Mouse (Mus musculus) megakaryocyte progenitor cell, adult 5-6 weeks (primary cell): ENCODE measurements around the gene Ccdc92. TPM values are rescaled to one million over a fixed set of nuclear protein-coding genes. Genes with fewer than 3 reads are reported as not detected.

Experiments
- ATAC-seq: replicated peaks from 2 replicates; pipeline ENCODE4 v1.8.0; 2016; ENCODE audit warnings: mild to moderate bottlenecking, moderate TSS enrichment, inconsistent platforms; ENCODE audit not compliant: poor library complexity
- total RNA-seq, 2 experiments: library from RNA; stranded (forward) in 1 of 2; stranded (reverse) in 1 of 2; fragments of 157-497, 149-512 nt in 1 of 2; fragments of 200-1000 nt in 1 of 2; gene quantifications; 2 replicates each; pipeline versions ENCODE4 v1.2.3 to v1.2.4; 2015 to 2017

The Ccdc92 gene
- total RNA-seq (2015) = not detected in 2 replicates
- total RNA-seq (2017) = 0.21 TPM in 1 of 2 replicates, not detected in the other

- peak; percentile 96 for ATAC-seq
These were observed at the start of gene Ccdc92, which contains the start of gene Zfp664 for GRCm38 (mm10) chr5:124862013-124862866. Gene Ccdc92, minus strand, starts transcription at chr5:124862424. Gene Zfp664, plus strand, starts transcription at chr5:124862691.

GRCm38 (mm10) chr5:124908860-124909259 is 46.6 kb upstream of the Ccdc92 start:
- peak; percentile 99 for ATAC-seq

GRCm38 (mm10) chr5:124906890-124907289 is 44.7 kb upstream of the Ccdc92 start:
- ATAC-seq = no peak

GRCm38 (mm10) chr5:124903852-124904251 is 41.6 kb upstream of the Ccdc92 start:
- no peak for ATAC-seq

DNA sequence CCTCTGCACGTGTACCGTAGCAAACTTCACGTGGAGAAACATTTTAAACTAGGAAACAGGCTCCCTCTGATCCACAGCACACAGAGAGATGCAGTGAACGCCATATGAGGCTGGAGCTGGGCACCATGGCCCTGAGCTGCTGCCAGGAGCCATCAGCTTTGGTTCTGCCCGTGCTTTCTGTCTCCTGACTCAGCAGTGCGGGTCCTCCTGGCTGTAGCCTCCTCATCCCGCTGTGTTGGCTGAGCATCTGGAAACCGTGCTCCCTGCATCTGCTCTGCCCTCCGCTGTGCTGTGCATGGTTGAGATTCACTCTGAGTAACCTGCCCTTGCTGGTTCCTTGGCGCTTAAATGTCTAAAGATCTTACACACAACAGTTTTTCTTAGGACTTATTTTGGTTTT is 40.0 kb upstream of the Ccdc92 start:
- no peak for ATAC-seq

DNA sequence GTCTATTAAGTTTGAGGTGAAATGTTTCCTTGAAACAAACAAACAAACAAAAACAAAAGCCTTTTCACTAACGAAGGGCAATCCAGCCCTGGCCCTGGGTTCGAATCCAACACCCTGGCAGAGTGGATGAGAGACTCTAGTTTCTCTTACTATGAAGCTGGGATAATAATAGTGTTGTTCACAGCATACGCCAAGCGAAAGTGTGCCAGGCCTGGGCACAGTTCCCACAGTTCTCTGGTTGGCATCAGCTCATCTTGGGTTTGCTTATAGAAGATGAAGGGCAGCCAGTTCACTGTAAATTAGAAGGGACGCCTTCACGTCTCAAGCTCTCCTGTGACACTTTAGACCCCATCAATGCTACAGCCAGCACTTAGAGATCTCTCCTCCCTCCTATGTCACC is 39.5 kb upstream of the Ccdc92 start:
- no peak for ATAC-seq

- ATAC-seq = no peak
These were observed 38.7 kb upstream of the Ccdc92 start for GRCm38 (mm10) chr5:124900738-124901490.

DNA sequence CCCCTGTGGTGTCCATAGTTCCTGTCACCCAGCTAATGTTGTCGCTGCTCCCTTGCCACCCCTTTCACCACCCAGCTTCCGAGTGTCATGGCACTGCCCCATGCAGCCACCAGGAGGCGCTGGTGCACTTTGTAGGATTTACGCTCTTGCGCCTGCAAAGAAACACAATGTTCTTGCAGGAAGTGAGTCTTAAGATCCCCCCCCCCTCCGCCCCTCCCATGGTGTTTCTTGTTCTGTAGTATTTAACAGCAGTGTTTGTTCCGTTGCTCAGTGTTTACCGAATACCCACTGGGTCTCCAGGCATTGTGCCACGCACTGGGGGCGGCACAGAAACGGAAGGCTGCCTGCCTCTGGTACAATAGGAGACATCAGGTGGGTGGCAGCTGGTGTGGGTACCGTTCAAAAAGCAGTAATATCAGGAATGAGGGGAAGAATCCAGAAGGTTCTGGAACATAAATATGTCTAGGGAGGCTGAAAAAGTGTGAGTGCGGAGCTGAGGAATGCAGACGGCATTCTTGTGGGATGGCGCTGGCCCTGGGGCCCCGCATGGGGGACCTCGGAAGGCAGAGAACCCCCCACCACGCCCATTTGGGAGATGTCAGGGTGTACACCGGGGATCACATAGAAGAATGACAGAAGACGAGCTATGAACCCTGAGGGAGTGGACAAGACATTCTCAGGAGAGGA is 37.9 kb upstream of the Ccdc92 start:
- peak; percentile 99 for ATAC-seq

DNA sequence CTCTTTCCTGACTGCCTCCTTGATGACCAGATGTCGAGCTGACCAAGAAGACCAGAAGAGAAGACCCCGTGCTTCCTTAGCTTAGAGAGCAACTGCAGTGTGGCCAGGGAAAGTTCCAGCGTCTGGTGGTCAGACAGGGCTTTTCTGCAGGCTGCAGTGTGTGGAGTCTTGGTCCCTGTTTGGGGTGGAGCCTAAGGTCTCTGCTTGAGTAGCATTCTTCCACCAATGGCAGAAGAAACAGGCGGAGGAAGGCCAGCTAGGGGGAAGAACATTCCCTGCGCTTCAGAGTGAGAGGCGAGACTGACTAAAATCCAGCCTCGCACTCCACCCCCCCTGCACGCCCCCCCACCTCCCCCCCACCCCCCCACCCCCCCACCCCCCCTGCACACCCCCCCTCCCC is 33.9 kb upstream of the Ccdc92 start:
- no peak for ATAC-seq

- ATAC-seq = no peak
These were observed 29.7 kb upstream of the Ccdc92 start for GRCm38 (mm10) chr5:124891921-124892370.

DNA sequence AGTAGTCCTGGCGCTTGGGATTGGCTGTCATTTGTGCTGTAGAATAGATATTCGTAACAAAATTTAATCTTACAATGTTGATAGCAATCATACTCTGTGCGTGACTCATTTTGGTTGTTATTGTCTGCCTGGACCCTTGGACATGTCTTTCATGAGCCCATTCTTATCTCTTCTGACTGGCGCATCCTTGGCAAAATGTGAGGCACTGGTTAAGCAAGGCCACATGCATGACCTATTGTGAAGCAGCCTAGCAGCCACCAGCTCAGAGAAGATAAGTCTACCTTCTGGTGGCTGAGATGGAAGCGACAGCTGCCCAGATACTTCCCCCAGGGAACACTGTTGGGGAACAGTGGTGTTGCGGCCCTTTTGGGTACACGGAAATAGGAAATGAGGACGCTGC is 26.4 kb upstream of the Ccdc92 start:
- no peak for ATAC-seq

DNA sequence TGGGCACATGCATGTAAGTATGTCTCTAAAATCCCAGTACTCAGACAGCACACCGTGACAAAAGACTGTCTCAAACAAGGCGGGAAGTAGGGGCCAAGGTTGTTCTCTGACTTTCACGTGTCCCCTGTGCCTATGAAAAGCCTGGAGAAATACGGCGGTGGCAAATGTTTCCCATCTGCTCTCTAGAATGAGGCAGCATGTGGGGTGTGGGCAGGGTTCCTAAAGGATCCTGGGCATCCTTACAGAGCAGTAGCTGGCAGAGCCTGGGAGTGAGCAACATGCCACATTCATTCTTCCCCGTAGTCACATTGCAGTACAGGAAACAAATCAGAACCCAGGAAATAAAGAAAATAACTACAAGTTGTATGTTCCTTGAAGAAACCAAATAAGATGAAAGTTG is 21.7 kb upstream of the Ccdc92 start:
- no peak for ATAC-seq

GRCm38 (mm10) chr5:124879801-124880200 is 17.6 kb upstream of the Ccdc92 start:
- ATAC-seq = no peak

DNA sequence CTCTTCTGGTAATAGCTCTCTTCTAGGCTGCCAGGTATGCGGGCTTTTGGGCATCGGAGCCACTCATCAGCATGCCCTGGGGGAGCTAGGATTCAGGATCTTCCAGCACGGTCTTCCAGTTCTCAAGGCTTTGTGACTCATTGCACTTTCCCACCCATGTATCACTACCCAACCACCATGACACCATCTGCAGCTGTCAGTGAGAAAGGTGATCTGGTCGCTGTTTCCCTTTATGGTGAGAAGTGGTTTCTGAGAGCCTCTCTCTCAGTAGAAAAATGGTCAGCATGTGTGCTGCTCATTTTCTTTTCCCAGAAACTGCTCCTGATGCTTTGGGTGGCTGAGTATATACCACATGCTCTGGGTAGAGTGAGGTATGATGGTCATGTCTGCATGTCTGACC is 17.0 kb upstream of the Ccdc92 start:
- ATAC-seq = no peak

GRCm38 (mm10) chr5:124873890-124874601 is 11.8 kb upstream of the Ccdc92 start:
- no peak for ATAC-seq

DNA sequence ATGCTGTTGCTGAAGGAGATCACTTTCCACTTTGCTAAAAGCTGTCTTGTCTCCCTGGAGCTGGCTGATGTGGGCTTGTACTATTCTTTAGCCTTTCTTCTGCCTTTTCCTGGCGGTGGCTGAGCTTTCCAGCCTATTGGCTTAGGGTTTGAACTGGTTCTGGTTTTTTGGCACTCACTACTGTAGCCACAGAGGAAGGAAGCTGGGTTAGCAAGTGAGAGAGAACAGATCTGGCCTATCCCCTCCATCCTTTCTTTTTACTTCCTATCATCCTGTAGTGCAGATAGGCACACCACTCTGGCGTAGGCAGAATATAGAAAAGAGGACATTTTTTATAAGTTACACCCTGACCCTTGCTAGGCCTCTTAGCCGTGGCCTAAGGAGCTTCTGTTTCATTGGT is 10.9 kb upstream of the Ccdc92 start:
- ATAC-seq = peak; percentile 72

DNA sequence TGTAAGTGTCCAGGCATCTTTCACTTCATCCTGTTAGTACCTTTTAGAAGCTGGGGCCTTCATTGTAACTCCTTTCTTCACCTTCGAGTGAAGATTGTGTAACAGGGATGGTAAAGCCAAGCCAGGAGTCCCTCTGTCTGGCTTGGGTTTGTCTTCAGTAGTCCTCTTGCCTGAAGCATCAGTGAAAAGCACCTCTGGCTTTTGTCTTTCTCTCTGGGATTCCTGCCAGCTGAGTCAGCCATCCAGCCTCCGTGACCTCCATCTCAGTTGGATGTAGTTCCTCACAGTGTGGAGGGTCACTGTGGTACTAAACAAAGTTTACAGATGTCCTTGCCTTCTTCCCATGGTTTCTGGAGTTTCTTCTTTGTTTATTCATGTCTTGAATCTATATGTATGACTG is 9.8 kb upstream of the Ccdc92 start:
- ATAC-seq = no peak

DNA sequence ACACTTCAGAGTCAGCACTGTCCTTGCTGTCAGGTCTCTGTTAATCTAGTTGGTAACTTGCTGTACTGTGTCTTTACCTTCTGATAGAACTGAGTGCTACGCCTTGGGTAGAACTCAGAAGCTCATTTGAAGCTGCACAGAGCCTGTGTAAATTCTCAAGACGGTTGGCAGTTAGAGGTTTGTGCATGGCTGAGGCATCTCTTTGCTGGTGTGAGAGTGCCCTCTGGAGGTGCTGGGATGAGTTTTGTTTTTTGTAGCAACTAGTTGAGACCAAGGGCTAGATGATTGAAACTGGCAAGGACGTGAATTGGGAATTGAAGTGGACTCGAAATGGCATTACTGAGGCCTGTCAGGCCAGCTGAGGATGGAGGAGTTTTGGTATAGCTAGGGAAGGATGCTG is 6.8 kb upstream of the Ccdc92 start:
- peak; percentile 87 for ATAC-seq

DNA sequence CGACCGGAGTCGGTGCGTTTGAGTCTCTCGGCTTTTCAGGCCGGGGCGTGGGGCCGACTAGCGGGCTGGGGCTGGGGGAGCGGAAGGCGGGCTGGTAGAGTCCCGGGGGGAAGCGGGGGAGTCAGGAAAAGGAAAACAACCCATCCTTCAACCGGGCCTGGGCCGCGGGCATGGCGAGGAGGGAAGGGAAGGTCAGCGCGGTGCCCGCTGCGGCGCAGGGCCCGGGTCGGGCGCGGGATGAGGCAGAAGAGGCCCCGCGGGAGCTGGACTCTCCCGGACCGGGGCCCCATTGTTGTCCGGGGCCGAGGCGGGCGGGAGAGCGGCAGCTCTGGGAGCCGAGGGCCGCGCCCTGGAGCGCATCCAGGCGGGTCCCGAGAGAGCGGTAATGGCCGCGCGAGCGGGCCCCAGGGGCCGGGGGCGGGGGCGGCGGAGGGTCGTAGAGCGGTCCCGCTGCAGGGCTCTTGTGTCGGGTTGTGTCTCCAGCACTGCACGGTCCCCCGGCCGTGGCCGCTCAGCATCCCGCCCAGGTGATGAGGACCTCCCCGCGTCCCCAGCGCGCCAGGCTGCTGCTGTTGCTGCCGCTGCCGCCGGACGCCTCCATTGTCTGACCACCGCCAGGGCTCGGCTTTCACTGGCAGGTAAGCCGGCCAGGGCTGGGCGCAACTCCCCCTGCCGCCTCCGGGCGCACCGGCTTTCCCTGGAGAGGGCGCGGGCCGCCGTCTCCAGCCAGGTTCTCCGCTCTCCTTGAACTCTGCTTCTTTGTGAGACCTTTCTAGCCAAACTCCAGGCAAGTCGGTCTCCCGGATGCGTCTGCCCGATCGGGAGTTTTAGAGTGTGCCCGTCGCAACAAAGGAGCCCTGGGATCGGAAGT is 882 bp upstream of the Ccdc92 start:
- ATAC-seq = no peak

DNA sequence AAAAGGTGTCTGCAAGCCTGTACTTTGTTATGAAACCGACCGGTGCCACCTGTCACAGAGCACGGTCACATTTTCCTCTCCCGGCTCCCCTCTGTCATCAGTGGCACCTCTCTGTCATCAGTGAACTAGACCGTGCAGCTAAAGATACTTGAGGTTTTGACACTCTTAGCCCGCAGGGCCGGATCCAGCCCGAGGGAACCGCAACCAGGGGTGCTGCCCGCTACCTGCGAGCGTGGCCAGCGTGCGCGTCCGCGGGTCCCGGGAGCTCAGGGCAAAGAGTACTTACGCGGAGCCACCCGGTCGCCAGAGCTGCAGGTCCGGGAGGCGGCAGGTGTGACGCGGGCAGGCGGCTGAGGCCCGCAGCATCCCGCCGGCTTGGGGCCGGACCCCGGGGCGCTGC is 761 bp downstream of the Ccdc92 start:
- no peak for ATAC-seq
